ENCODE assay signal across 33 mouse cellular contexts in the genomic region with DNA sequence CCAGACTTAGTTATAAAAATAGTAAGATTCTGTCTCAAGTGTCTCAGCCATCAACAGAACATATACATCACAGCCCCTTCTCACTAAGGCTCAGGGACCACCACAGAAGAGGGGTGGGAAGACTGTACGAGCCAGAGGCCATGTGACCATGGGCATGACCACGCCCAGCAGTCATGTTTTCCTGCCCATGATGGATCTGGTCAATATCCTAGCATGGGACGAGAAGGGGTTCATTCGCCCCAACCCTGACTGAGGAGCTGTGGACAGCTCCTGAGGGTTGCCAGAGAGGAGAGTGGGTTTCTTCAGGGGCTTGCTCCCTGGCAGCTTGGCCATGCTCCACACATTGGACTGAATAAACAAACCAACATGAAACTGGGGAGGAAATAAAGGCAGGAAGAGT.
"Had no signal": no experiment of that assay in that cellular context is flagged by ENCODE, and none has a peak within 500 bp of the region (broad histone marks: within the 10 kb centered on the region; RNA-seq: fewer than 3 reads in every experiment).

No protein-coding gene starts in this region.

- H3K9ac ChIP-seq: heart, embryonic 13.5 days; heart, embryonic 15.5 days; hindbrain, embryonic 12.5 days; hindbrain, embryonic 13.5 days; hindbrain, embryonic 14.5 days; hindbrain, embryonic 15.5 days; intestine, embryonic 15.5 days; kidney, embryonic 15.5 days had no signal

- H3K27me3 ChIP-seq: heart, embryonic 13.5 days; heart, embryonic 15.5 days; hindbrain, embryonic 12.5 days; hindbrain, embryonic 13.5 days; hindbrain, embryonic 15.5 days; intestine, embryonic 15.5 days; kidney, embryonic 15.5 days had no signal

- H3K4me1 ChIP-seq: heart, embryonic 15.5 days had no signal

- H3K4me3 ChIP-seq: heart, embryonic 13.5 days; heart, embryonic 15.5 days; hindbrain, embryonic 10.5 days; hindbrain, embryonic 12.5 days; hindbrain, embryonic 13.5 days; hindbrain, embryonic 15.5 days; intestine, embryonic 15.5 days; kidney, embryonic 15.5 days; layer of hippocampus, adult 2 months; left cerebral cortex, adult 2 months had no signal

- ATAC-seq: hindbrain, embryonic 16.5 days; hindbrain, postnatal 0 days; inflammation-experienced regulatory T-cells, adult 6 months; intestine, embryonic 15.5 days; intestine, embryonic 16.5 days; intestine, postnatal 0 days had no signal

- H3K9me3 ChIP-seq: heart, embryonic 13.5 days; heart, embryonic 15.5 days; hindbrain, embryonic 10.5 days; hindbrain, embryonic 12.5 days; hindbrain, embryonic 13.5 days; hindbrain, embryonic 15.5 days; intestine, embryonic 15.5 days; kidney, embryonic 15.5 days had no signal

- H3K4me2 ChIP-seq: heart, embryonic 11.5 days; heart, embryonic 13.5 days; heart, embryonic 15.5 days; hindbrain, embryonic 12.5 days; hindbrain, embryonic 13.5 days; hindbrain, embryonic 14.5 days; hindbrain, embryonic 15.5 days; intestine, embryonic 15.5 days; kidney, embryonic 15.5 days had no signal

- DNase-seq: heart, postnatal 10 days; heart, postnatal 14 days; heart, postnatal 36 days; heart, postnatal 4 days; kidney, adult 11 months; kidney, adult 18-20 months; kidney, adult 2 months; kidney, adult 8-10 months; kidney, adult 9 months; kidney, postnatal 10 days; kidney, postnatal 14 days; kidney, postnatal 25 days; kidney, postnatal 36 days; layer of hippocampus, adult 9-11 months; layer of hippocampus, postnatal 36 days had no signal

- H3K27ac ChIP-seq: heart, embryonic 13.5 days; heart, embryonic 15.5 days; hindbrain, embryonic 10.5 days; hindbrain, embryonic 12.5 days; hindbrain, embryonic 13.5 days; hindbrain, embryonic 14.5 days; hindbrain, embryonic 15.5 days; hindbrain, postnatal 0 days; intestine, embryonic 15.5 days; kidney, embryonic 15.5 days; kidney, postnatal 0 days; layer of hippocampus, adult 2 months; left cerebral cortex, adult 2 months had no signal

- H3K36me3 ChIP-seq: heart, embryonic 13.5 days; heart, embryonic 15.5 days; hindbrain, embryonic 10.5 days; hindbrain, embryonic 12.5 days; hindbrain, embryonic 13.5 days; hindbrain, embryonic 15.5 days; intestine, embryonic 15.5 days; kidney, embryonic 15.5 days had no signal
